Mouse (Mus musculus): ENCODE data around the gene Osbpl8. TPM values are rescaled to one million over a fixed set of nuclear protein-coding genes. Genes with fewer than 3 reads are reported as not detected.

The Osbpl8 gene
- total and polyA plus RNA-seq, 3 experiments: 8.4 to 517 (median 69.9) TPM

- Histone ChIP-seq H3K36me3 (replicated peaks) (peaks cover 81% of the 10 kb centered on the region), H3K27me3 (ENCODE audit: insufficient read depth, low read length) (no peaks in the 10 kb centered on the region), H3K4me3 (ENCODE audit: low read depth, low read length) (no peak overlapping the region), H3K4me1 (ENCODE audit: insufficient read depth, low read depth, low read length) (no peaks in the 10 kb centered on the region), H3K9me3 (replicated peaks) (no peaks in the 10 kb centered on the region)
- DNase-seq (ENCODE audit: low spot score) (no peak), ATAC-seq (ENCODE audit: extremely low read depth, insufficient number of reproducible peaks, low FRiP score, poor library complexity, severe bottlenecking) (no peak)
- no peak for TF ChIP-seq POLR2AphosphoS5 (IDR thresholded peaks at IDR 0.05; ENCODE audit: insufficient replicate concordance, low read depth, low read length)
- no peak for TF ChIP-seq GATA1 (IDR thresholded peaks at IDR 0.05; ENCODE audit: borderline replicate concordance, low read length)
- TF ChIP-seq CTCF (IDR thresholded peaks at IDR 0.05; ENCODE audit: low read depth, low read length): no peak
- TF ChIP-seq TAL1 (conservative IDR thresholded peaks at IDR 0.05; ENCODE audit: low read depth, low read length): no peak
- no peak for TF ChIP-seq GATA2 (IDR thresholded peaks at IDR 0.05; ENCODE audit: borderline replicate concordance, low read depth, low read length)
Observed at GRCm38 (mm10) chr10:111271687-111272086, 107.1 kb downstream of the Osbpl8 start.

- ATAC-seq (ENCODE audit: extremely low read depth, insufficient number of reproducible peaks, low FRiP score, poor library complexity, severe bottlenecking) (no peak), DNase-seq (ENCODE audit: low spot score) (no peak)
- H3K9me3 ChIP-seq (replicated peaks): no peaks in the 10 kb centered on the region
- no peaks in the 10 kb centered on the region for H3K4me1 ChIP-seq (ENCODE audit: insufficient read depth, low read depth, low read length)
- H3K36me3 ChIP-seq (replicated peaks): peaks cover 85% of the 10 kb centered on the region
- H3K27me3 ChIP-seq (ENCODE audit: insufficient read depth, low read length): no peaks in the 10 kb centered on the region
- no peak overlapping the region for H3K4me3 ChIP-seq (ENCODE audit: low read depth, low read length)
- TF ChIP-seq GATA1 (IDR thresholded peaks at IDR 0.05; ENCODE audit: borderline replicate concordance, low read length): no peak
- TF ChIP-seq POLR2AphosphoS5 (IDR thresholded peaks at IDR 0.05; ENCODE audit: insufficient replicate concordance, low read depth, low read length): no peak
- no peak for TF ChIP-seq GATA2 (IDR thresholded peaks at IDR 0.05; ENCODE audit: borderline replicate concordance, low read depth, low read length)
Observed at GRCm38 (mm10) chr10:111272905-111273304, 108.4 kb downstream of the Osbpl8 start.

GRCm38 (mm10) chr10:111273463-111274088 is 109.0 kb downstream of the Osbpl8 start:
- Histone ChIP-seq H3K4me1 (ENCODE audit: insufficient read depth, low read depth, low read length) (no peaks in the 10 kb centered on the region), H3K36me3 (replicated peaks) (peaks cover 85% of the 10 kb centered on the region), H3K9me3 (replicated peaks) (no peaks in the 10 kb centered on the region), H3K27me3 (ENCODE audit: insufficient read depth, low read length) (no peaks in the 10 kb centered on the region), H3K4me3 (ENCODE audit: low read depth, low read length) (no peak overlapping the region)
- ATAC-seq (ENCODE audit: extremely low read depth, insufficient number of reproducible peaks, low FRiP score, poor library complexity, severe bottlenecking) (no peak), DNase-seq (ENCODE audit: low spot score) (no peak)
- TF ChIP-seq GATA1 (IDR thresholded peaks at IDR 0.05; ENCODE audit: borderline replicate concordance, low read length) (no peak), TAL1 (conservative IDR thresholded peaks at IDR 0.05; ENCODE audit: low read depth, low read length) (no peak)

DNA sequence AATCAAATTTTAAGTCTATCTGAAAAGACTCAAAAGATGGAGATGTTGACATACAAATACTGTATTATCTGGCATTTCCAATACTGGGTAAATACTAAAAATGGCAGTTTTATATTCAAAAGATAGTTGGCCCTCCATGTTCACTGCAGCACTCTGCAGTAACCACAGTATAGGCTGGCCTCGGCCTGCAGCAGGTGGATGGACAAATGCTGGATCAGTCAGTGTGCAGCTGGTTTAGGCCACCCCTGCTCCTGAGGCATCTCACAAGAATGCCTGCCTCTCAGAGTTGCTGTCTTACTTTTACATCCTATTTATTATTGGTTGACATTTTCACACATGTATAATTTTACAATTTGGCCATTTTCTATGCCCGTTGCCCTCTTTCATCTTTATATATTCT is 111.3 kb downstream of the Osbpl8 start:
- Histone ChIP-seq H3K36me3 (replicated peaks) (peaks cover 83% of the 10 kb centered on the region), H3K9me3 (replicated peaks) (no peaks in the 10 kb centered on the region), H3K4me1 (ENCODE audit: insufficient read depth, low read depth, low read length) (no peaks in the 10 kb centered on the region), H3K4me3 (ENCODE audit: low read depth, low read length) (no peak overlapping the region), H3K27me3 (ENCODE audit: insufficient read depth, low read length) (no peaks in the 10 kb centered on the region)
- DNase-seq (ENCODE audit: low spot score): no peak
- TF ChIP-seq TAL1 (conservative IDR thresholded peaks at IDR 0.05; ENCODE audit: low read depth, low read length) (no peak), GATA2 (IDR thresholded peaks at IDR 0.05; ENCODE audit: borderline replicate concordance, low read depth, low read length) (no peak), GATA1 (IDR thresholded peaks at IDR 0.05; ENCODE audit: borderline replicate concordance, low read length) (no peak), CTCF (IDR thresholded peaks at IDR 0.05; ENCODE audit: low read depth, low read length) (no peak), POLR2AphosphoS5 (IDR thresholded peaks at IDR 0.05; ENCODE audit: insufficient replicate concordance, low read depth, low read length) (no peak)
- no peak for ATAC-seq (ENCODE audit: extremely low read depth, insufficient number of reproducible peaks, low FRiP score, poor library complexity, severe bottlenecking)

DNA sequence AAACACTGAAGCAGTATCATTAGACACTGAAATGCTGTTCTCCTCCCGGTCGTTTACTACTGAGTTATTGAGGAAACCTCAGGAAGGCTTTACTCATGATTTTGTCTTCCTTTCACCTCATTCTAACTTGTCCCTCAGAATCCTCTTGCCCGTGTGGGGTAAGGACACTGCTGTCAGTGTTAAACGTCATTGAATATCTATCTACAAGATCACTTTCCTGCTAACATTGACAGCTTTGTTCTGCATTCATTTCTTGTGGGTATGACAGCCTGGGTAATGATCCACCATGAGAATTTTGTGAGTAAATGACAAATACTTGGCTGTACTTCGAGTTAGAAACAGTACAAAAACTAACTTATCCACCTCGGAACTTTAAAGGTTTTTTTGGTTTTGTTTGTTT is 133.1 kb downstream of the Osbpl8 start:
- H3K4me3 ChIP-seq (ENCODE audit: low read depth, low read length): no peak overlapping the region
- DNase-seq (ENCODE audit: low spot score) (no peak), ATAC-seq (ENCODE audit: extremely low read depth, insufficient number of reproducible peaks, low FRiP score, poor library complexity, severe bottlenecking) (no peak)
- peaks cover 29% of the 10 kb centered on the region for H3K36me3 ChIP-seq (replicated peaks)
- H3K4me1 ChIP-seq (ENCODE audit: insufficient read depth, low read depth, low read length): peaks cover 24% of the 10 kb centered on the region
- no peaks in the 10 kb centered on the region for H3K9me3 ChIP-seq (replicated peaks)
- no peaks in the 10 kb centered on the region for H3K27me3 ChIP-seq (ENCODE audit: insufficient read depth, low read length)
- TF ChIP-seq POLR2AphosphoS5 (IDR thresholded peaks at IDR 0.05; ENCODE audit: insufficient replicate concordance, low read depth, low read length) (no peak), GATA2 (IDR thresholded peaks at IDR 0.05; ENCODE audit: borderline replicate concordance, low read depth, low read length) (no peak), CTCF (IDR thresholded peaks at IDR 0.05; ENCODE audit: low read depth, low read length) (no peak), TAL1 (conservative IDR thresholded peaks at IDR 0.05; ENCODE audit: low read depth, low read length) (no peak), GATA1 (IDR thresholded peaks at IDR 0.05; ENCODE audit: borderline replicate concordance, low read length) (no peak)

DNA sequence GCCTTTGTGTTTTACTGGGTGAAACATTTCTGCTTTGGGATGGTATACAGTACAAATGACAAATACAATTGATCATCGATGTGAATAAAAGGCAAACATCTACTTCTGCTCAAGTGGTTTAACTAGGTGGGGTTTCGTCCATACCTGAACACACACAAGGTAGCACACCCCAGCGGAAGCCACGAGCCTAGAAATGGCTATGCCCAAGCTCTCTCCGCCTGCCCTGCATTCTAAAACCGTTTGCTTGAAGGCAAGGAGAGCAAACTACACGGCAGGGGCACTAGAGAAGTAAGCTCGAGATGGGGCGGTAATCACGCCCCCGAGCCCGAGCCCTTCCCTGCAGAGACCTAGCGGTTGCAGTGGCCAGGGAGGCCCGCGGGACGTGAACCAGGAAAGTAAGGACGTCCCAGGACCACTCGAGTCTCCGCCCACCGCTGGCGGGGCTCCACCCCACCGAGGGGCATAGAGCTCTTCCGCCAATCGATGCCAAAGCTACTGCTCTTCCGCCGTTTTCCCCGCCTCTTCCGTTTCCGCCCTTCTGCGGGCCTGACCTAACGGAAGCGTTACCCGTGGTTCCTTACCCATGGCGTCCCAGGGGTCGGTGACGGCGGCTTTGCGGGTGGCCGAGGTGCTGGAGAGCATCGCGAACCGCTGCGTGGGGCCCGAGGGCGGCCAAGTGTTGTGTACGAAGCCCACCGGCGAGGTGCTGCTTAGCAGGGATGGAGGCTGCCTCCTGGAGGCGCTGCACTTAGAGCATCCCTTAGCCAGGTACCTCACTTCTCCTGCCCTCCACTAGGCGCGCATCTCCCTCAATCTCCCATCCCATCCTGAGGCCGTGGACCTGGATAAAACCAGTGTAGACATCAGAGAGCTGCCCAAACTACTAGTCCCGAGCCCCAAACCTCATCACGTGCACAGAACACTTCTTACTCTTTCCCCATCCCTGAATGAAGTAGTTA is 133.9 kb downstream of the Osbpl8 start, which contains the start of gene Bbs10:
TSS of gene Bbs10 (plus strand) at position 540 of the 959 bp plus-strand sequence.
- TF ChIP-seq GATA2 (IDR thresholded peaks at IDR 0.05; ENCODE audit: borderline replicate concordance, low read depth, low read length): no peak
- TF ChIP-seq GATA1 (IDR thresholded peaks at IDR 0.05; ENCODE audit: borderline replicate concordance, low read length): no peak
- TF ChIP-seq POLR2AphosphoS5 (IDR thresholded peaks at IDR 0.05; ENCODE audit: insufficient replicate concordance, low read depth, low read length): 0 out of 2 replicates have a peak, but pooled peaks have one; percentile 41
- TF ChIP-seq TAL1 (conservative IDR thresholded peaks at IDR 0.05; ENCODE audit: low read depth, low read length): no peak
- TF ChIP-seq CTCF (IDR thresholded peaks at IDR 0.05; ENCODE audit: low read depth, low read length): peak; percentile 66
- DNase-seq (ENCODE audit: low spot score) (peak; percentile 88), ATAC-seq (ENCODE audit: extremely low read depth, insufficient number of reproducible peaks, low FRiP score, poor library complexity, severe bottlenecking) (peak; percentile 97)
- Histone ChIP-seq H3K27me3 (ENCODE audit: insufficient read depth, low read length) (no peaks in the 10 kb centered on the region), H3K9me3 (replicated peaks) (no peaks in the 10 kb centered on the region), H3K4me3 (ENCODE audit: low read depth, low read length) (peak within 1 kb of the TSS; percentile 94), H3K4me1 (ENCODE audit: insufficient read depth, low read depth, low read length) (peaks cover 24% of the 10 kb centered on the region), H3K36me3 (replicated peaks) (peaks cover 25% of the 10 kb centered on the region)

All from G1E (cell line).